Mouse (Mus musculus) ES-Bruce4 (cell line): ENCODE measurements around the gene Cyp3a16.

ENCODE experiments used
- EP300 ChIP-seq: IDR thresholded peaks from 2 replicates; pipeline ENCODE4 v1.6.1; 2011; ENCODE audit warnings: low read depth, low read length; ENCODE audit not compliant: insufficient read depth
- POLR2A ChIP-seq: IDR thresholded peaks from one replicate; pipeline ENCODE4 v1.8.1; 2011; ENCODE audit warnings: low read length; ENCODE audit not compliant: insufficient read depth

- no peak for TF ChIP-seq POLR2A
- TF ChIP-seq EP300: no peak
Observed at GRCm38 (mm10) chr5:145462321-145462720, 7.2 kb downstream of the Cyp3a16 start.
